Mouse (Mus musculus) Muller cell, postnatal 12 days (primary cell): ENCODE results near the gene Ambra1.
"Not testable (repeated sequence)": the region's sequence is repeated elsewhere in the genome, so short reads cannot be mapped to it uniquely, and the experiment has no call there.

ENCODE experiments used
- DNase-seq: peaks from one replicate; pipeline ENCODE4 v3.0.0-alpha.2; 2015; ENCODE audit errors: inconsistent ontology term

Gene Ambra1

GRCm38 (mm10) chr2:91729971-91730821 is at the start of gene Ambra1:
Ambra1 (plus strand) TSS chr2:91730134.
- DNase-seq, result peak; percentile 85

- peak; percentile 10 for DNase-seq
These were observed 47.1 kb upstream of the Ambra1 start for GRCm38 (mm10) chr2:91682850-91683249.

DNA sequence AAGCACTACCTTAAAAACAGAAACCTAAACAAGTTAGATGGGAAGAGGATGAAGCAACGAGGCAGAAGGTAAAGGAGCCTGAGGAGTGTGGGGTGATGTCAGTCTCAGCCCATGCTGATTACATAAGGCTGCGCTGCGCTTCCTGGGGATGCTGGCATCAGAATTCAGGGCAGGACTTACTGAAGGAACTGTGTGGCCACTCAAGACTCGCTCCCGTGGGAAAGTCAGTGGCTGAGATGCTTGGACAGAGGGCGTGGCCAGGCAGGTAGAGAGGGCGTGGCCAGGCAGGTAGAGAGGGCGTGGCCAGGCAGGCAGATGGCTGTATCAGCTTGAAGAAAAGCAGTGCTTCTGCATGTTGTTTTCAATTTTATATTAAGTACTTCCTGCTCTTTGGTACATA is 46.0 kb upstream of the Ambra1 start:
- no peak for DNase-seq

GRCm38 (mm10) chr2:91689452-91689851 is 40.5 kb upstream of the Ambra1 start:
- DNase-seq, result no peak

DNA sequence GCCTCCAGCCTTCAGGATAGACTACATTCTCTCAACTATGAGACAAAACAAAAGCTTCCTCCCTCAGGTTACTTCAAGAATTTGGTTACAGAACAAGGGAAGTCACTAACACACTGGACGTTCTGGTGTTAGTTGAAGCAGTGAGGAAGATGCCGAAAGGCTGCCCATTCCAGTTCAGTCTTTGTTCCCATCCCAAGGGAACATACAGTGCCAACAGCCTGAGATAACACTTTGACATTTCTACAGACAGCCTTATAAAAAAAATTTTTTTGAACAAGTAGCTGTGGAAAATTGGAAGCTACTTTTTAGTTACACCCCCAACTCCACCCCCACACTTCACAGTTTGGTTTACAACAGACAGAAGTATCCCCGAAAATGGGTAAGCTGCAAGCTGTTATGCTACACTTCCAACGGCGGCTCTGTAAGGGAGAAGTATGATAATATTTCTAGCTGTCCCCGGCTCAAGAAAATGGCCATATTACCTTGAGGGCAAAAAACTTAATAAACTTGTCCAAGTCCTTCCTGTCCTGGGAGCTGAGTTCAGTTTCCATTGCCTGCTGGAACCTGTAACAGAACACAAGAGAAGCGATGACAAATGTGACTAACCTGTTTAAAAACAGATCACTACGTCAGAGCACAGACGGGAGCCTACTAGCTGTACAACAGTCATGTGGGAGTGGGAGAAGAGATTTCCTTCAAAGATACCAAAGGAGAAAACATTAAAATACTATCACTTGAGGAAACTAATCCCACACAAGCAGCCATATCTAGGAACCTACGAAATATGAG is 34.3 kb upstream of the Ambra1 start:
- DNase-seq, result no peak

DNA sequence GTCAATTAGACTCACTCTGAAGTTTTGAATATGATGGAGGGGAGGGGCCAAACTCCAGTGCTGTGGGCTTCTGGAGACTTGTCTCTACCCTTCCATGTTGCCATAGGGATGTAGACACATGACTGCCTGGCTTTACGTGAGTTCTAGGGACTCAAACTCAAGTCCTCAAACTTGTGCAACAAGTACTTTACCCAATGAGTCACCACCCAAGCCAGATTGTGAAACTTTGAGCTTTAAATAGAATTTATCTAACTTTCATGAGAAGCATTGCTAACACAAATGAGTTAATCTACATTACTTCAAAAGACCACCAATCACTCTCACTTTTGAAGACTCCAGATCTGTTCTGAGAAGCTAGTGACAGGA is 33.7 kb upstream of the Ambra1 start:
- DNase-seq, result no peak

- no peak for DNase-seq
These were observed 30.7 kb upstream of the Ambra1 start for GRCm38 (mm10) chr2:91699225-91699624.

- no peak for DNase-seq
These were observed 28.6 kb upstream of the Ambra1 start for GRCm38 (mm10) chr2:91701366-91701765.

GRCm38 (mm10) chr2:91705736-91706135 is 24.2 kb upstream of the Ambra1 start:
- DNase-seq, result no peak

- DNase-seq, result no peak
These were observed 23.5 kb upstream of the Ambra1 start for GRCm38 (mm10) chr2:91706456-91706855.

GRCm38 (mm10) chr2:91708361-91708760 is 21.6 kb upstream of the Ambra1 start:
- no peak for DNase-seq

DNA sequence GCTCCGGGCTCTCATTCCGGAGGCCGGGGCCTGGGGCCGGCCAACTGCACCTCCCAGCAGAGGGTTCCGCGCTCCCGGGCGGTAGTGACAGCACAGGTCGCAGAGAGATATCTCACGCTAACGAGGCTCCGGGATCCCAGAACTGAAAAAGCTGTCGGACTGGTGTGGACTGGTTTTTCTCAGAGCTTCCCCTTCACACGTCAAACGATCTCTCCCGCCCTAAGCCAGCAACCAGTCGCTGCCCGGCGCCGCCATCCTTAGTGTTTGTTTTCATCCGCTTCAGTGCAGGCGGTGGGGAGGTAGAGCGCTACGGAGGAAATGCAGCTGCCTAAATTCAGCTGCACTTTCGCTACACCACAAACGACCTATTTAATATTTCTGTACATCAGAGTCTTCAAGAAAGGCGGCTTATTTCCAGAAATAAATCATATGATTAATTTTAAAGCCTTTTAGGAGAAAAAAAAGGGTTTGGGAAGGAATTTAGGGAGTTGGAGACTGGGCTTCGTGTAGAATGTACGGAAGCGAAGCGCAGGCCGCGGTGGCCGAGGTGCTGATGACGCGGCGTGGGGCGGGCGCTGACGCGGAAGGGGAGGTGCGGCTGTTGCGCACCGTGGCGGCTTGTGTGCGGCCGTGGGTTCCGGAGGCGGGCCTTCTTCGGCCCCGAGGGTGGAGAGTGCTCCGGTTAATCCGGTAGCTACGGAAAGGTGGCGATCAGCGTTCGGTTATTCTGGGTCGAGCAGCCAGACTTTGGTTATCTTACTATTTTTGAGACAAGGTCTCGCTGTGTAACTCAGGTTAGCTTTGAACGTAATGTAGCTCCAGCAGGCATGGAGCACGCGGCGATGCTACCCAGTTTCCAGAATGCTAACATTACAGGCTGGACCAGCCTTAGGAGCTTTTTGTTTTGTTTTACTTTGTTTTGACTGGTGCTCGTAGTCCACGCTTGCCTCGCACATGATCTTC is 19.4 kb upstream of the Ambra1 start, which contains the start of the genes Atg13 and Harbi1:
TSS of gene Atg13 (minus strand) at position 305 of the 963 bp plus-strand sequence.
TSS of gene Harbi1 (plus strand) at position 581 of the 963 bp plus-strand sequence.
- DNase-seq, result peak; percentile 97

DNA sequence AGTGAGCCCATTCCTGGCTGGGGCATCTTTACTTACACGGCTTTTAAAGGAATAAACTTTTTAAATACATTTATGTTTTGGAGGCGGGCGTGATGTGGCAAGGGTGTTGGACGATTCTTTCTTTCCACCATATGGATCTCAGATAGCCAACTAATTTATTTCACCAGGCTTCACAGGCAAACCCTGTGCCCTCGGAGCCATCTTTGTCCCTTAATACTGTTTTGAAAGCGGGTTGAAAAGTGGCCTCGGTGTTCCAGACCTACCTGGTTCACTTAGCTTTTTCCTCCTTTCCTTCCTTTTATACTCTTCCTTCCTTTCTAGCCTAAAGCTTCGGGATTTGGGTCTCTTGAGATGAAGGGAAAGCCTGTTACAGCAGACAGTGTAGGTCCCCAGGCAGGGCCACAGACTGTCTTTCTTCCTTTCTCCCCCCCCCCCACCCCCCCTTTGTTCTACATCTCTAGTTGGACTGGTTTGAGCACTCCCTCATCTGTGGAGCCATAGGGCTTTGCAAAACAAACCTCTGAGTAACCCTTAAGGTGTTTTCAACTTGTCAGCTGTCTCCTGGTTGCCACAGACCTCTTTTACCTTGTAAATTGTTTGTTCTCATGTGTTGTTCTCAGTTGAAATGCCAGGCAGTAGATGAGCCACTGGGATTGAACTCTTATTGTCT is 18.5 kb upstream of the Ambra1 start:
- DNase-seq, result peak; percentile 12

GRCm38 (mm10) chr2:91714921-91715320 is 15.0 kb upstream of the Ambra1 start:
- DNase-seq, result no peak

- DNase-seq, result no peak
These were observed 11.7 kb upstream of the Ambra1 start for GRCm38 (mm10) chr2:91718276-91718675.

DNA sequence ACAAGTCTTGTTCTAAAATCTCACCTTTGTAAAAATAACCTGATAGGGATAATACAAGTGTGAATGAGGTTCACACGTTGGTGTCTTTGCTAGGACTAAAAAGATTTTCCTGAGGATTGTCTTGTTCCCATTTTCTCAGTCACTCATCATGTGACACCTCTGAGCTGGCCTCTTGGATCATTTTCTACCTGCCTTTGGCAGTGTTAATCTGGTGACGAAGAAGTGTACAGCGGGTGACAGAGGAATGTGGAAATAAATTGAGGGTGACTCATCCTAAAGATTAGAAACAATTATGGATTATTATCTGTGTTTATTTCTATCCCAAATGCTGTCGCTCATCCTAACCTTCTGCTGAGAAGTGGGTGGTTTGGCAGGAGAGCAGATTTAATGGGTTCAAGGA is 6.6 kb upstream of the Ambra1 start:
- DNase-seq, result peak; percentile 28

GRCm38 (mm10) chr2:91723951-91724350 is 6.0 kb upstream of the Ambra1 start:
- DNase-seq, result no peak

- no peak for DNase-seq
These were observed 5.2 kb upstream of the Ambra1 start for GRCm38 (mm10) chr2:91724716-91725115.

- DNase-seq, result not testable (repeated sequence)
These were observed 4.5 kb upstream of the Ambra1 start for GRCm38 (mm10) chr2:91725476-91725875.

DNA sequence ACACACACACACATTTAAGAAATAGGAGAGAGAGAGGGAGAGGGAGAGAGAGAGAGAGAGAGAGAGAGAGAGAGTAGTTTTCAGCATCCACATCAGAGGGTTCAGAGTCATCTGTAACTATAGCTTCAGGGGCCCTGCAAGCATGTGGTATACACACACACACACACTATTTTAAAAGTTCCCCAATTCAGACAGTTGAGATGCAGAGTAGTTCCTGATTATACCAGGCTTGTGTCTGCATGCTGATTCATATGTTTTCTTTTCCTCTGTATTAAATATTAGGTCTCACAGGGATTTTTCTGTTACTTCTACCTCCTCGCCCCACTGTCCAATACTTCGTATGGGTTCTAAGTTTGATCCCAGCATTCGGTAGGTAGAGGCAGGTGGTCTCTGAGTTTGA is 2.9 kb upstream of the Ambra1 start:
- DNase-seq, result no peak

DNA sequence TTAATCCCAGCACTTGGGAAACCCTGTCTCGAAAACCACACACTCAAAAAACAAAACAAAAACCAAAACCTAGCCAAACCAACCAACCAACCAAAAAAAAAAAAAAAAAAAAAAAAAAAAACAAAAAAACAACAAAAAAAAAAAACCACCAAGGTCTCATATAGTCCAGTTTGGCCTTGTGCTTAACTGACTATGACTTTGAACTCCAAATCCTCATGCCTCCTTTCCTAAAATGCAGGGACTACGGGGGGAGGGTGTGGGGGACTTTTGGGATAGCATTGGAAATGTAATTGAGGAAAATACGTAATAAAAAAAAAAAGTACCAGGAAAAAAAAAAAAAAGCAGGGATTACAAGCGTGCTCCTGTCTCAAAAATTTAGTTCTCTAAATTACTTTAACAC is 363 bp upstream of the Ambra1 start:
- no peak for DNase-seq
